Mouse (Mus musculus) heart, embryonic 13.5 days (tissue): ENCODE data around the gene Kif9. TPM values are rescaled to one million over a fixed set of nuclear protein-coding genes. Genes with fewer than 3 reads are reported as not detected.

Experiments used
- ATAC-seq: fragments of 200-750 bp; cut with Nextera tagmentation; 2 replicates; pipeline ENCODE4 v1.8.0; 2017; ENCODE audit warnings: moderate TSS enrichment; ENCODE audit not compliant: insufficient number of reproducible peaks, low FRiP score, low TSS enrichment; ENCODE audit errors: extremely low read depth
- H3K27ac ChIP-seq: fragments of 300-500 bp; sonication (generic); replicated peaks from 2 replicates; pipeline ENCODE4 v1.5.1; 2015; ENCODE audit warnings: moderate library complexity, mild to moderate bottlenecking, inconsistent platforms
- H3K27me3 ChIP-seq: fragments of 300-500 bp; sonication (generic); replicated peaks from 2 replicates; pipeline ENCODE4 v1.6.1; 2015; ENCODE audit warnings: mild to moderate bottlenecking, inconsistent platforms
- H3K36me3 ChIP-seq: fragments of 300-500 bp; sonication (generic); 2 replicates; pipeline ENCODE4 v1.6.1; 2015; ENCODE audit warnings: mild to moderate bottlenecking, inconsistent platforms
- H3K4me1 ChIP-seq: fragments of 300-500 bp; sonication (generic); 2 replicates; pipeline ENCODE4 v1.6.1; 2015; ENCODE audit warnings: inconsistent platforms
- H3K4me2 ChIP-seq: fragments of 300-500 bp; sonication (generic); 2 replicates; pipeline ENCODE4 v1.6.1; 2015; ENCODE audit warnings: inconsistent platforms, mild to moderate bottlenecking, moderate library complexity
- H3K4me3 ChIP-seq: fragments of 300-500 bp; sonication (generic); 2 replicates; pipeline ENCODE4 v1.5.1; 2015; ENCODE audit warnings: moderate library complexity, mild to moderate bottlenecking, inconsistent platforms
- H3K9ac ChIP-seq: fragments of 300-500 bp; sonication (generic); 2 replicates; pipeline ENCODE4 v1.6.1; 2015; ENCODE audit warnings: inconsistent platforms, mild to moderate bottlenecking, moderate library complexity
- H3K9me3 ChIP-seq: fragments of 300-500 bp; sonication (generic); 2 replicates; pipeline ENCODE4 v1.6.1; 2016; ENCODE audit warnings: inconsistent platforms
- WGBS: fragments of 180-500 bp; shearing (Covaris S2); methylation state at CpG from one replicate; pipeline ENCODE4 v1.1.7; 2015; ENCODE audit warnings: mixed read lengths; 5-methylcytosine and 5-hydroxymethylcytosine counted together
- polyA plus RNA-seq: library from polyadenylated mRNA; unstranded; fragments of >200 nt; fragmentation: Nextera tagmentation; extraction: Ambion mirVana; gene quantifications from 2 replicates; pipeline ENCODE4 v1.2.1, GENCODE M21; 2015

Kif9 gene
- polyA plus RNA-seq, 1 experiment from 2014 or later: 0.51 TPM

- ATAC-seq: no peak
- Histone ChIP-seq H3K27me3 (no peaks in the 10 kb centered on the region), H3K9ac (no peak overlapping the region), H3K27ac (no peak overlapping the region), H3K4me1 (peaks cover 13% of the 10 kb centered on the region), H3K9me3 (no peaks in the 10 kb centered on the region), H3K4me3 (no peak overlapping the region), H3K4me2 (no peak overlapping the region), H3K36me3 (peaks cover 20% of the 10 kb centered on the region)
- WGBS: 76% methylated on average over 18 of the region's 18 CpGs
Measured at GRCm38 (mm10) chr9:110460884-110461815, 15.6 kb upstream of the Kif9 start.

GRCm38 (mm10) chr9:110462321-110462720, 14.4 kb upstream of the Kif9 start:
- no peak overlapping the region for H3K9ac ChIP-seq
- H3K9me3 ChIP-seq: no peaks in the 10 kb centered on the region
- no peak overlapping the region for H3K4me2 ChIP-seq
- H3K4me1 ChIP-seq: peaks cover 13% of the 10 kb centered on the region
- H3K36me3 ChIP-seq: peaks cover 25% of the 10 kb centered on the region
- H3K4me3 ChIP-seq: no peak overlapping the region
- no peak for ATAC-seq
- H3K27ac ChIP-seq: no peak overlapping the region
- WGBS: 65% methylated on average over 7 of the region's 7 CpGs
- no peaks in the 10 kb centered on the region for H3K27me3 ChIP-seq

- Histone ChIP-seq H3K27ac (no peak overlapping the region), H3K4me2 (no peak overlapping the region), H3K36me3 (peaks cover 31% of the 10 kb centered on the region), H3K9me3 (no peaks in the 10 kb centered on the region), H3K27me3 (no peaks in the 10 kb centered on the region), H3K4me1 (peaks cover 9% of the 10 kb centered on the region), H3K4me3 (no peak overlapping the region), H3K9ac (no peak overlapping the region)
- ATAC-seq: no peak
- 85% methylated on average over 6 of the region's 6 CpGs for WGBS
Measured at GRCm38 (mm10) chr9:110463983-110464591, 12.7 kb upstream of the Kif9 start.

DNA sequence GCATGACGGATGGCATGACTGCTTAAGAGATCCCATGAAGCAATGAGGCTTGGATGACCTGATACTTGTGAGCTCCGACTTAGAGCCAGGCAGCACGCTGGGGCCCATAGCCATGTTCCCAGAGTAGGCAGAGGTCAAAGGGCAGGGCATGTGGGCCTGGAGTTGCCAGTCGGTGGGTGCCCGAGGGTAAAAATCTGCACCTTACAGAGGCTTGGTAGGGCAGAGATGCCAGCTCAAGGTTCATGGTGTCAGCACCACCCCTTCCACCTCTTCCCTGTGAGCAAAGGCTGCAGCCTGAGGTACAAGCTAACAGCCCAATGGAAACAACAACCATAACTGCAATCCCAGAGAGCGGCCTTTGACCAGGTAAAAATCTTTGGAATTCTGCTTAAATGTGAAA, 11.4 kb upstream of the Kif9 start:
- no peaks in the 10 kb centered on the region for H3K4me1 ChIP-seq
- no peak overlapping the region for H3K4me3 ChIP-seq
- no peaks in the 10 kb centered on the region for H3K27me3 ChIP-seq
- H3K4me2 ChIP-seq: no peak overlapping the region
- H3K9ac ChIP-seq: no peak overlapping the region
- WGBS: 89% methylated on average over 6 of the region's 6 CpGs
- no peaks in the 10 kb centered on the region for H3K9me3 ChIP-seq
- H3K27ac ChIP-seq: no peak overlapping the region
- H3K36me3 ChIP-seq: peaks cover 31% of the 10 kb centered on the region
- no peak for ATAC-seq

DNA sequence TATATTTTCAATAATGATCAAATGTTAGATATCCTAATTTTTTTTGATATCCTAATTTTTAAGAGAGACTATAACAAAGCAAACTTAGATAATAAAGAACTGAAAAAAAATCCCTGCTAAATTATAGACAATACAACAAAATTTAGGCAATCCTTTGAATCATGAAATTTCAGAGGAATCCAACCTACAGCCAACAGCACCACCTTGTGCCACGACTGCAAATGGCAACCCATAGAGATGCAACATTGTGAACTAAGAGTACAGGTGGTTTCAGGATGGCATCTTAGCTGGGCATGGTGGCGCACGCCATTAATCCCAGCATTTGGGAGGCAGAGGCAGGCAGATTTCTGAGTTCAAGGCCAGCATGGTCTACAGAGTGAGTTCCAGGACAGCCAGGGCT, 10.6 kb upstream of the Kif9 start:
- H3K4me2 ChIP-seq: no peak overlapping the region
- H3K36me3 ChIP-seq: peaks cover 31% of the 10 kb centered on the region
- no peak overlapping the region for H3K27ac ChIP-seq
- H3K27me3 ChIP-seq: no peaks in the 10 kb centered on the region
- H3K4me1 ChIP-seq: no peaks in the 10 kb centered on the region
- no peak overlapping the region for H3K4me3 ChIP-seq
- no peaks in the 10 kb centered on the region for H3K9me3 ChIP-seq
- ATAC-seq: no peak
- H3K9ac ChIP-seq: no peak overlapping the region
- 79% methylated on average over 3 of the region's 3 CpGs for WGBS

DNA sequence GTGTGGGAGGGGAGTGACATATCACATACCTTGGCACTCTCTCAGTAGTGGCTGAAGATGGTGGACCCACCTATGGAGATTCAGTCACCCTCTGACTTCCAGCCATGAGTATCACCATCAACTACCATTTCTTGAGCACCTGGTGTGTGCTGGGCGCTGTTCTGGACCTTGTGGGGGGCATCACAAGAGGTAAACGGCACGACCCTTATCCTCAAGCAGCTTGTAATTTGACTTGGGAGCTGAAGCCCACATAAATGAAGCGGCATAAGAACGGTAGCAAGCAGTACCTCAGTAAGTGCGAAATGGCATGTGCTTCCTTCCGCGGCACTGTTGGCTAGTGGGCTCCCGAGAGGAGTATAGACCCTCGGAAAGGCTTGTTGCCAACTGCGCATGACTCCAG, 1.2 kb downstream of the Kif9 start:
- no peak for ATAC-seq
- Histone ChIP-seq H3K9ac (no peak overlapping the region), H3K36me3 (0 out of 2 replicates have a peak, but pooled peaks cover 6% of the 10 kb centered on the region), H3K4me1 (peaks cover 17% of the 10 kb centered on the region), H3K27ac (no peak overlapping the region), H3K4me3 (no peak overlapping the region), H3K4me2 (peak overlapping the region; percentile 84; the same call in 1 of the 2 replicates), H3K9me3 (no peaks in the 10 kb centered on the region), H3K27me3 (peaks cover 26% of the 10 kb centered on the region)
- 52% methylated on average over 11 of the region's 11 CpGs for WGBS

DNA sequence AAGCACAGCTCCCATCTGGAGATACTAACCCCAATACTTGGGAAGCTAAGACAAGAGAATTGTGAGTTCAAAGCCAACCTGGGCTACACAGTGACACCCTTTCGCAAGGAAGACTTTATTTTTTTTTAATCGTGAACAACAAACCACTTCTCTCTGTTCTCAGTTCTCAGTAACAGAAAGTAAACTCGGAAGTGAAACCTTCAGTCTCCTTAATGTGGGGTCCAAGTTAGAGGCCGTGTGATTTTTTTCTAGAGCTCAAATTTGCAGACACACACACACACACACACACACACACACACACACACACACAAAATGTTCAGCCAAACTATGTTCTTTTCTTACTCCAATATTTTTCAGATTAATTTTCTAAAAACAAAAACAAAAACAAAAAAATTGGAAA, 1.9 kb downstream of the Kif9 start:
- Histone ChIP-seq H3K27ac (no peak overlapping the region), H3K9me3 (no peaks in the 10 kb centered on the region), H3K9ac (no peak overlapping the region), H3K4me2 (no peak overlapping the region), H3K4me1 (peaks cover 13% of the 10 kb centered on the region), H3K36me3 (no peaks in the 10 kb centered on the region), H3K4me3 (no peak overlapping the region), H3K27me3 (peaks cover 26% of the 10 kb centered on the region)
- WGBS: 65% methylated on average over 4 of the region's 4 CpGs
- no peak for ATAC-seq

DNA sequence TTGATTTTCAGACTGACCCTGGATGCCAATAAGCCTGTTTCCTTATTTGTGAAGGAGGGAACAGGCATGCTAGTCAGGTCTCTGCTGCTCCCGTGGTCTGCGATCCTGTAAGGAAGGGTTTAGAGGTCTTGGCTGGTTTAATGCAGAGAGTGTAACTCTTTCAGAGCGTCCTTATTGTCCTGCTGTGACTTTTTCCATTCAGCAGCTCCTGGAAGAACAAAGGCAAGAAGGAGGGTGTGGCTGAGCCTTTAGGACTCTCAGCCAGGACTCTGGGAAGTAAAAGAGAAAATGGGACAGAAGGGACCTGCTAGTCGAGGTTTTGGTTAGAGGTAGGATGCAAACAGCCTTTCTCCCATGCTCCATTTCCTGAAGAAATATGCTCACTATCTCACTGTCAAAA, 12.1 kb downstream of the Kif9 start:
- ATAC-seq: no peak
- no peaks in the 10 kb centered on the region for H3K4me1 ChIP-seq
- no peaks in the 10 kb centered on the region for H3K36me3 ChIP-seq
- 47% methylated on average over 4 of the region's 4 CpGs for WGBS
- no peak overlapping the region for H3K9ac ChIP-seq
- no peak overlapping the region for H3K27ac ChIP-seq
- peaks cover 7% of the 10 kb centered on the region for H3K9me3 ChIP-seq
- H3K4me2 ChIP-seq: no peak overlapping the region
- no peaks in the 10 kb centered on the region for H3K27me3 ChIP-seq
- H3K4me3 ChIP-seq: no peak overlapping the region

- Histone ChIP-seq H3K4me3 (no peak overlapping the region), H3K9ac (no peak overlapping the region), H3K27me3 (no peaks in the 10 kb centered on the region), H3K9me3 (peaks cover 7% of the 10 kb centered on the region), H3K4me1 (no peaks in the 10 kb centered on the region), H3K4me2 (no peak overlapping the region), H3K27ac (no peak overlapping the region), H3K36me3 (no peaks in the 10 kb centered on the region)
- no peak for ATAC-seq
- WGBS: 53% methylated on average over 5 of the region's 5 CpGs
Measured at GRCm38 (mm10) chr9:110490913-110491312, 14.2 kb downstream of the Kif9 start.

GRCm38 (mm10) chr9:110525737-110526136, 49.0 kb downstream of the Kif9 start:
- Histone ChIP-seq H3K4me2 (no peak overlapping the region), H3K4me3 (no peak overlapping the region), H3K4me1 (0 out of 2 replicates have a peak, but pooled peaks cover 1% of the 10 kb centered on the region), H3K36me3 (0 out of 2 replicates have a peak, but pooled peaks cover 2% of the 10 kb centered on the region), H3K9me3 (no peaks in the 10 kb centered on the region), H3K27ac (no peak overlapping the region), H3K27me3 (no peaks in the 10 kb centered on the region), H3K9ac (no peak overlapping the region)
- no peak for ATAC-seq
- 39% methylated on average over 2 of the region's 2 CpGs for WGBS

GRCm38 (mm10) chr9:110529002-110529737, 52.4 kb downstream of the Kif9 start:
- Histone ChIP-seq H3K4me2 (peak overlapping the region; percentile 24; the same call in 1 of the 2 replicates), H3K4me3 (no peak overlapping the region)
- WGBS: 52% methylated on average over 9 of the region's 9 CpGs

More at GRCm38 (mm10) chr9:110529002-110529737, 52.4 kb downstream of the Kif9 start:
- Histone ChIP-seq H3K9ac (no peak overlapping the region), H3K4me1 (peaks cover 15% of the 10 kb centered on the region), H3K27me3 (no peaks in the 10 kb centered on the region), H3K9me3 (no peaks in the 10 kb centered on the region), H3K36me3 (0 out of 2 replicates have a peak, but pooled peaks cover 2% of the 10 kb centered on the region), H3K27ac (no peak overlapping the region)
- no peak for ATAC-seq
